Mouse (Mus musculus) CH12.LX (cell line): ENCODE data around the gene Plcxd2.

Experiments used
- CTCF ChIP-seq, 2 experiments: IDR thresholded peaks in 1 of 2; conservative IDR thresholded peaks in 1 of 2; 2 replicates each; pipeline ENCODE4 v1.5.1; 2011 to 2012; ENCODE audit warnings: low read depth in 2 of 2, low read length in 2 of 2, improper control_type of control experiment in 1 of 2, inconsistent platforms in 1 of 2, mild to moderate bottlenecking in 1 of 2, moderate library complexity in 1 of 2
- E2F4 ChIP-seq: IDR thresholded peaks from 2 replicates; pipeline ENCODE4 v1.6.1; 2011; ENCODE audit warnings: low read depth, low read length, improper control_type of control experiment; ENCODE audit not compliant: insufficient replicate concordance
- MAFK ChIP-seq: IDR thresholded peaks from 2 replicates; pipeline ENCODE4 v1.6.1; 2011; ENCODE audit warnings: low read length, improper control_type of control experiment; ENCODE audit not compliant: insufficient replicate concordance
- POLR2A ChIP-seq: IDR thresholded peaks from 2 replicates; pipeline ENCODE4 v1.6.1; 2011; ENCODE audit warnings: low read depth, mild to moderate bottlenecking, improper control_type of control experiment, low read length

GRCm38 (mm10) chr16:45984610-45985606 lies 25.1 kb downstream of the Plcxd2 start:
- no peak for TF ChIP-seq CTCF (conservative IDR thresholded peaks at IDR 0.05 in 1 of 2, IDR thresholded peaks at IDR 0.05 in 1 of 2; ENCODE audit: low read depth in 2 of 2, low read length in 2 of 2)
- no peak for TF ChIP-seq MAFK
- no peak for TF ChIP-seq POLR2A
- no peak for TF ChIP-seq E2F4
